Mouse (Mus musculus) MEL (cell line): ENCODE measurements around the gene Insyn1. TPM values are rescaled to one million over a fixed set of nuclear protein-coding genes. Genes with fewer than 3 reads are reported as not detected.

Experiments used
- DNase-seq: peaks from one replicate; pipeline ENCODE4 v3.0.0; 2011; ENCODE audit warnings: low read depth, low spot score
- H3K27ac ChIP-seq: 2 replicates; pipeline ENCODE4 v1.5.1; 2012; ENCODE audit warnings: low read depth, mild to moderate bottlenecking, control low read depth, low read length, moderate library complexity; ENCODE audit not compliant: control insufficient read depth
- H3K27me3 ChIP-seq, 2 experiments: fragments of 150-350 bp in 1 of 2; sonication (generic) in 1 of 2; 2 replicates each; pipeline ENCODE4 v1.6.1; 2012; ENCODE audit warnings: low read length in 2 of 2, mild to moderate bottlenecking in 2 of 2, improper control_type of control experiment in 1 of 2, moderate library complexity in 1 of 2; ENCODE audit not compliant: insufficient read depth in 2 of 2, control insufficient read depth in 1 of 2
- H3K36me3 ChIP-seq, 2 experiments: 2 replicates each; pipeline ENCODE4 v1.6.1; 2012 to 2014; ENCODE audit warnings: low read length in 2 of 2, improper control_type of control experiment in 1 of 2, inconsistent platforms in 1 of 2, mild to moderate bottlenecking in 1 of 2; ENCODE audit not compliant: insufficient read depth in 2 of 2, control insufficient read depth in 1 of 2
- H3K4me1 ChIP-seq, 2 experiments: fragments of 150-350 bp in 1 of 2; sonication (generic) in 1 of 2; 2 replicates each; pipeline ENCODE4 v1.6.1; 2012; ENCODE audit warnings: low read length in 2 of 2, improper control_type of control experiment in 1 of 2, mild to moderate bottlenecking in 1 of 2; ENCODE audit not compliant: insufficient read depth in 2 of 2, control insufficient read depth in 1 of 2
- H3K4me3 ChIP-seq, 2 experiments: fragments of 150-350 bp in 1 of 2; sonication (generic) in 1 of 2; 2 replicates each; pipeline ENCODE4 v1.5.1; 2012; ENCODE audit warnings: low read depth in 2 of 2, low read length in 2 of 2, mild to moderate bottlenecking in 2 of 2, moderate library complexity in 2 of 2, control low read depth in 1 of 2, improper control_type of control experiment in 1 of 2; ENCODE audit not compliant: control insufficient read depth in 1 of 2, insufficient read depth in 1 of 2
- H3K79me2 ChIP-seq: 2 replicates; pipeline ENCODE4 v1.6.1; 2012; ENCODE audit warnings: mild to moderate bottlenecking, low read length, moderate library complexity; ENCODE audit not compliant: control insufficient read depth, poor library complexity, insufficient read depth
- H3K9ac ChIP-seq: 2 replicates; pipeline ENCODE4 v1.6.1; 2012; ENCODE audit warnings: low read depth, mild to moderate bottlenecking, control low read depth, low read length, moderate library complexity; ENCODE audit not compliant: control insufficient read depth, poor library complexity, severe bottlenecking
- H3K9me3 ChIP-seq: fragments of 150-350 bp; sonication (generic); replicated peaks from 2 replicates; pipeline ENCODE4 v1.6.1; 2012; ENCODE audit warnings: mild to moderate bottlenecking, low read length, improper control_type of control experiment, moderate library complexity; ENCODE audit not compliant: insufficient read depth
- BHLHE40 ChIP-seq: IDR thresholded peaks from 2 replicates; pipeline ENCODE4 v1.6.1; 2012; ENCODE audit warnings: low read depth, mild to moderate bottlenecking, inconsistent platforms, low read length, improper control_type of control experiment, borderline replicate concordance
- CTCF ChIP-seq, 3 experiments: IDR thresholded peaks in 2 of 3; conservative IDR thresholded peaks in 1 of 3; 2 replicates each; pipeline ENCODE4 v1.5.1; 2011 to 2012; ENCODE audit warnings: low read length in 3 of 3, low read depth in 2 of 3, mild to moderate bottlenecking in 2 of 3, improper control_type of control experiment in 1 of 3, inconsistent platforms in 1 of 3, mixed read lengths in 1 of 3, moderate library complexity in 1 of 3; ENCODE audit not compliant: control insufficient read depth in 1 of 3, insufficient read depth in 1 of 3, poor library complexity in 1 of 3, severe bottlenecking in 1 of 3
- ELF1 ChIP-seq: IDR thresholded peaks from 2 replicates; pipeline ENCODE4 v1.6.1; 2014; ENCODE audit warnings: low read depth, mild to moderate bottlenecking, inconsistent platforms, low read length, improper control_type of control experiment, moderate library complexity
- GATA1 ChIP-seq: IDR thresholded peaks from 2 replicates; pipeline ENCODE4 v1.6.1; 2011; ENCODE audit warnings: low read depth, low read length, improper control_type of control experiment
- HCFC1 ChIP-seq: IDR thresholded peaks from 2 replicates; pipeline ENCODE4 v1.6.1; 2012; ENCODE audit warnings: low read depth, mild to moderate bottlenecking, inconsistent platforms, low read length, improper control_type of control experiment, moderate library complexity
- MAX ChIP-seq: IDR thresholded peaks from 2 replicates; pipeline ENCODE4 v1.6.1; 2011; ENCODE audit warnings: low read length, improper control_type of control experiment
- MAZ ChIP-seq: IDR thresholded peaks from 2 replicates; pipeline ENCODE4 v1.6.1; 2012; ENCODE audit warnings: low read depth, mild to moderate bottlenecking, inconsistent platforms, low read length, improper control_type of control experiment
- MYC ChIP-seq: IDR thresholded peaks from 2 replicates; pipeline ENCODE4 v1.6.1; 2011; ENCODE audit warnings: low read depth, mild to moderate bottlenecking, low read length, improper control_type of control experiment, moderate library complexity
- POLR2A ChIP-seq, 2 experiments: IDR thresholded peaks; 2 replicates each; pipeline ENCODE4 v1.6.1; 2011 to 2012; ENCODE audit warnings: low read length in 2 of 2, mild to moderate bottlenecking in 2 of 2, control low read depth in 1 of 2, improper control_type of control experiment in 1 of 2, low read depth in 1 of 2, moderate library complexity in 1 of 2; ENCODE audit not compliant: control insufficient read depth in 1 of 2, insufficient read depth in 1 of 2, poor library complexity in 1 of 2
- POLR2AphosphoS2 ChIP-seq: IDR thresholded peaks from 2 replicates; pipeline ENCODE4 v1.6.1; 2011; ENCODE audit warnings: low read length, improper control_type of control experiment
- RAD21 ChIP-seq: IDR thresholded peaks from 2 replicates; pipeline ENCODE4 v1.6.1; 2011; ENCODE audit warnings: mild to moderate bottlenecking, low read depth, low read length, improper control_type of control experiment
- RCOR1 ChIP-seq: IDR thresholded peaks from 2 replicates; pipeline ENCODE4 v1.6.1; 2012; ENCODE audit warnings: low read depth, mild to moderate bottlenecking, inconsistent platforms, low read length, improper control_type of control experiment
- SIN3A ChIP-seq: IDR thresholded peaks from 2 replicates; pipeline ENCODE4 v1.6.1; 2012; ENCODE audit warnings: low read length, improper control_type of control experiment, inconsistent platforms
- TBP ChIP-seq: IDR thresholded peaks from 2 replicates; pipeline ENCODE4 v1.8.0; 2011; ENCODE audit warnings: low read depth, low read length, improper control_type of control experiment
- TCF12 ChIP-seq: IDR thresholded peaks from 2 replicates; pipeline ENCODE4 v1.6.1; 2014; ENCODE audit warnings: low read depth, mild to moderate bottlenecking, inconsistent platforms, low read length, improper control_type of control experiment, moderate library complexity
- USF1 ChIP-seq: IDR thresholded peaks from 2 replicates; pipeline ENCODE4 v1.6.1; 2014; ENCODE audit warnings: low read depth, mild to moderate bottlenecking, inconsistent platforms, low read length, improper control_type of control experiment, moderate library complexity
- ZKSCAN1 ChIP-seq: IDR thresholded peaks from 2 replicates; pipeline ENCODE4 v1.6.1; 2012; ENCODE audit warnings: low read depth, mild to moderate bottlenecking, inconsistent platforms, low read length, improper control_type of control experiment, moderate library complexity
- ZMIZ1 ChIP-seq: IDR thresholded peaks from 2 replicates; pipeline ENCODE4 v1.6.1; 2012; ENCODE audit warnings: low read depth, mild to moderate bottlenecking, inconsistent platforms, low read length, improper control_type of control experiment, moderate library complexity
- ZNF384 ChIP-seq: IDR thresholded peaks from 2 replicates; pipeline ENCODE4 v1.6.1; 2012; ENCODE audit warnings: low read depth, mild to moderate bottlenecking, inconsistent platforms, low read length, improper control_type of control experiment
- polyA plus RNA-seq, 2 experiments: library from polyadenylated mRNA; stranded (reverse) in 1 of 2; unstranded in 1 of 2; fragments of >175 nt in 1 of 2; fragments of >200 nt in 1 of 2; gene quantifications; 2 replicates each; pipeline versions ENCODE4 v1.2.1 to v1.2.4; 2012; ENCODE audit warnings: low replicate concordance in 2 of 2, low read depth in 1 of 2; ENCODE audit not compliant: insufficient read length in 2 of 2, insufficient read depth in 1 of 2, missing spikeins in 1 of 2
- total RNA-seq: library from RNA; depleted of rRNA; stranded (reverse); fragments of 300-350 nt; gene quantifications from 2 replicates; pipeline ENCODE4 v1.2.3, GENCODE M21; 2012

The Insyn1 gene
- total and polyA plus RNA-seq, 3 experiments, result not detected

GRCm38 (mm10) chr9:58489133-58489864 lies 896 bp downstream of the Insyn1 start:
- H3K9ac ChIP-seq, result no peak overlapping the region
- DNase-seq, result no peak
- H3K9me3 ChIP-seq, result no peaks in the 10 kb centered on the region
- H3K27me3 ChIP-seq, result peaks cover 0 to 4% of the 10 kb centered on the region in 2 experiments; a peak in 1 of 4 replicates
- TF ChIP-seq TCF12 (no peak), RCOR1 (no peak), HCFC1 (no peak), MAZ (no peak), RAD21 (no peak), SIN3A (no peak), ZNF384 (no peak), TBP (no peak), CTCF (IDR thresholded peaks at IDR 0.05 in 2 of 3, conservative IDR thresholded peaks at IDR 0.05 in 1 of 3; ENCODE audit: control insufficient read depth in 1 of 3, insufficient read depth in 1 of 3, low read depth in 2 of 3, low read length in 3 of 3, poor library complexity in 1 of 3, severe bottlenecking in 1 of 3) (no peak), POLR2AphosphoS2 (no peak), ZMIZ1 (no peak), BHLHE40 (no peak), POLR2A (IDR thresholded peaks at IDR 0.05; ENCODE audit: control insufficient read depth in 1 of 2, insufficient read depth in 1 of 2, low read depth in 1 of 2, low read length in 2 of 2, poor library complexity in 1 of 2) (no peak), GATA1 (no peak)
- H3K4me3 ChIP-seq, result no peak overlapping the region
- no peaks in the 10 kb centered on the region for H3K4me1 ChIP-seq
- no peak overlapping the region for H3K27ac ChIP-seq
- H3K79me2 ChIP-seq, result no peaks in the 10 kb centered on the region
- H3K36me3 ChIP-seq, result no peaks in the 10 kb centered on the region

- H3K9ac ChIP-seq, result no peak overlapping the region
- no peak for DNase-seq
- no peaks in the 10 kb centered on the region for H3K4me1 ChIP-seq
- no peak overlapping the region for H3K4me3 ChIP-seq
- peaks cover 0 to 4% of the 10 kb centered on the region in 2 experiments; a peak in 1 of 4 replicates for H3K27me3 ChIP-seq
- no peaks in the 10 kb centered on the region for H3K9me3 ChIP-seq
- TF ChIP-seq RCOR1, result no peak
- no peak for TF ChIP-seq MAX
- no peak for TF ChIP-seq MYC
- no peak for TF ChIP-seq USF1
- no peak for TF ChIP-seq CTCF (IDR thresholded peaks at IDR 0.05 in 2 of 3, conservative IDR thresholded peaks at IDR 0.05 in 1 of 3; ENCODE audit: control insufficient read depth in 1 of 3, insufficient read depth in 1 of 3, low read depth in 2 of 3, low read length in 3 of 3, poor library complexity in 1 of 3, severe bottlenecking in 1 of 3)
- no peak for TF ChIP-seq ZKSCAN1
- TF ChIP-seq ELF1, result no peak
- TF ChIP-seq, all 39 proteins: peak for 0
- H3K27ac ChIP-seq, result no peak overlapping the region
- no peaks in the 10 kb centered on the region for H3K36me3 ChIP-seq
- H3K79me2 ChIP-seq, result no peaks in the 10 kb centered on the region
Measured at GRCm38 (mm10) chr9:58489865-58490165, 1.4 kb downstream of the Insyn1 start.
